Mouse (Mus musculus) midbrain, embryonic 16.5 days (tissue): ENCODE data around the gene Adamts1. TPM values are rescaled to one million over a fixed set of nuclear protein-coding genes. Genes with fewer than 3 reads are reported as not detected.

Experiments used
- ATAC-seq: fragments of 200-750 bp; cut with Nextera tagmentation; 2 replicates; pipeline ENCODE4 v1.8.0; 2017; ENCODE audit warnings: moderate TSS enrichment
- H3K27ac ChIP-seq: fragments of 300-500 bp; sonication (generic); 2 replicates; pipeline ENCODE4 v1.5.1; 2014; ENCODE audit warnings: mild to moderate bottlenecking, low read length, mixed read lengths
- H3K27me3 ChIP-seq: fragments of 300-500 bp; sonication (generic); 2 replicates; pipeline ENCODE4 v1.6.1; 2014; ENCODE audit warnings: low read depth, low read length, mixed read lengths; ENCODE audit not compliant: control insufficient read depth, insufficient read depth
- H3K36me3 ChIP-seq: fragments of 300-500 bp; sonication (generic); 2 replicates; pipeline ENCODE4 v1.6.1; 2014; ENCODE audit warnings: mild to moderate bottlenecking, low read length, moderate library complexity, mixed read lengths; ENCODE audit not compliant: control insufficient read depth, insufficient read depth
- H3K4me1 ChIP-seq: fragments of 300-500 bp; sonication (generic); 2 replicates; pipeline ENCODE4 v1.6.1; 2014; ENCODE audit warnings: mild to moderate bottlenecking, low read length, mixed read lengths; ENCODE audit not compliant: control insufficient read depth, insufficient read depth
- H3K4me2 ChIP-seq: fragments of 300-500 bp; sonication (generic); 2 replicates; pipeline ENCODE4 v1.6.1; 2014; ENCODE audit warnings: mild to moderate bottlenecking, low read length, mixed read lengths
- H3K4me3 ChIP-seq: fragments of 300-500 bp; sonication (generic); 2 replicates; pipeline ENCODE4 v1.5.1; 2014; ENCODE audit warnings: low read depth, mild to moderate bottlenecking, low read length, moderate library complexity, mixed read lengths
- H3K9ac ChIP-seq: fragments of 300-500 bp; sonication (generic); 2 replicates; pipeline ENCODE4 v1.6.1; 2014; ENCODE audit warnings: low read depth, low read length, mixed read lengths
- H3K9me3 ChIP-seq: fragments of 300-500 bp; sonication (generic); replicated peaks from 2 replicates; pipeline ENCODE4 v1.6.1; 2014; ENCODE audit warnings: mild to moderate bottlenecking, low read length, mixed read lengths; ENCODE audit not compliant: control insufficient read depth, poor library complexity, severe bottlenecking
- WGBS: fragments of 180-500 bp; shearing (Covaris S2); extraction: QIAGEN DNeasy Blood & Tissue Kit; methylation state at CpG from one replicate; pipeline ENCODE4 v1.1.7; 2014; 5-methylcytosine and 5-hydroxymethylcytosine counted together
- polyA plus RNA-seq: library from polyadenylated mRNA; unstranded; fragments of >200 nt; fragmentation: Nextera tagmentation; extraction: Ambion mirVana; gene quantifications from 2 replicates; pipeline ENCODE4 v1.2.1, GENCODE M21; 2015

Adamts1 gene
- polyA plus RNA-seq, 1 experiment from 2014 or later, result 6.1 TPM

DNA sequence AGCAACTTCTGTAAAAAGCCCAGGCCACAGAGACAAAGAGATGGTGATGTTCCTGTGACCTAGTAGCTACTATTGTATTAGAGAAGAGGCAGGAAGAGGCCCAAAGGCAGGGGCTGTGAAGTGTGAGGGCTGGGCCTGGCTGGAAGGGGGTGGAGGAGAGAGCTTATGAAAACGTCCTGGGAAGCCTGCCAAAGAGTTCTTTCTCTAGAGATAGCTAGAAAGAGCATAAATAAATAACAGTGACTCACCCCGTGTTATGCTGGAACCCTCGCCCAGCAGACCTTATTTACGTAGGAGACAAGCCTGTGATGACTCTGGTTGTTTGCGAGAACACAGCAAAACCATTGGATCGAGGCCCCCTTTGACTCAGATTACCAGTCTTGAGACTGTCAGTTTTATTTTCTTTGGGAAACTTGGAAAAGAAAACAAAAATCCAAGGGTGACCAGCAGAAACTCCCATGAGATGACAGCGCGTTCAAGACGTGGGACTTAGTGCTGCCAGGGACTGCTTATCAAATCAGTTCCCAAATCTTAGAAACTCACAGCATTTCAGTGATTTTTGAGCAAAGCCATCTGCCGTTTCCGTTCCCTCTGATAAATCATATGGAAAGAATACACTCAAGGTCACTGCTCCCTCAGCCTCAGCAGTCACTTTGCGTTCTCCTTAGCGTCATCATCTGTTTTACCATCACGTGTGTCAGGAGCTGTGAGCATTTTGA, 46.7 kb downstream of the Adamts1 start:
- no peak overlapping the region for H3K27ac ChIP-seq
- no peak overlapping the region for H3K4me2 ChIP-seq
- H3K36me3 ChIP-seq, result no peaks in the 10 kb centered on the region
- peak; percentile 68 for ATAC-seq
- WGBS, result 61% methylated on average over 14 of the region's 14 CpGs
- H3K27me3 ChIP-seq, result no peaks in the 10 kb centered on the region
- H3K4me3 ChIP-seq, result no peak overlapping the region
- H3K9ac ChIP-seq, result no peak overlapping the region
- H3K9me3 ChIP-seq, result no peaks in the 10 kb centered on the region
- H3K4me1 ChIP-seq, result no peaks in the 10 kb centered on the region

- ATAC-seq, result no peak
- Histone ChIP-seq H3K36me3 (no peaks in the 10 kb centered on the region), H3K4me2 (no peak overlapping the region), H3K9ac (no peak overlapping the region), H3K4me3 (no peak overlapping the region), H3K9me3 (no peaks in the 10 kb centered on the region), H3K4me1 (no peaks in the 10 kb centered on the region), H3K27me3 (no peaks in the 10 kb centered on the region), H3K27ac (no peak overlapping the region)
- WGBS, result 50% methylated on average over 6 of the region's 6 CpGs
These were observed 53.6 kb downstream of the Adamts1 start for GRCm38 (mm10) chr16:85749335-85749734.

DNA sequence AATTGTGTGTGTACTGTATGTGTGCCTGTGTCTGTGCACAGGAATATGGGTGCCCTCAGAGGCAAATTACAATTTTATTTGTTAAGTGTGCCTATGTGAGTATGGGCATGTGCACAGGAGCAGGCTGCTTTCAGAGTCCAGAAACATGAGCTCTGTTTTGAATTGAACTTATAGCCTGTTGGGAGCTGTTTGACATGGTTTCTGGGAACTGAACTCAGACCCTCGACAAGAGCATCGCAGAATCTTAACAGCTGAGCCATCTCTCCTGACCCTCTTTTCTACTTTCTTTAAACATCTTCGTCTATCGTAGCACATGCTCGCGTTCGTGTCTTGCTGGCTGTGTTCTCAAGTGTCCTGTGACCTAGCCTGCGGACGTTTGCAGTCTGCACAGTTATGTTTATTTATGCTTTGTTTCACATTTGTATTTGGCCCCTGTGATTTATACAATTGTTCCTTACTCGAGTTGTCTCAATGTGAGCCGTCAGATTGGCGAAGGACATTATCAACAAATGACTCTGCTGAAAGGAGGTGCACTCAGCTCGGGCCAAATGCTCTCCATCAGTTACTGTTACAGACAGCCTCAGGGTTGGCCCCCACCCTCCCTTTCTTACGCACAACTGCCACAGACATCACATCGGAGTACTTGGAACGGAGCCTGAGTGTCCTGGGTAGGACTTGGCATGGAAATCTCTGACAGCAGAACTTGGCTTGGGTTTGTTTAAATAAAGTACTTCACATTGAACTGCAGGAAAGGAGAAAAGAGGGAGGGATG, 55.1 kb downstream of the Adamts1 start:
- 67% methylated on average over 16 of the region's 16 CpGs for WGBS
- Histone ChIP-seq H3K9me3 (no peaks in the 10 kb centered on the region), H3K4me2 (peak overlapping the region; percentile 12; the same call in 1 of the 2 replicates), H3K27ac (no peak overlapping the region), H3K27me3 (no peaks in the 10 kb centered on the region), H3K4me3 (no peak overlapping the region), H3K36me3 (no peaks in the 10 kb centered on the region), H3K4me1 (no peaks in the 10 kb centered on the region), H3K9ac (no peak overlapping the region)
- ATAC-seq, result peak; percentile 86

DNA sequence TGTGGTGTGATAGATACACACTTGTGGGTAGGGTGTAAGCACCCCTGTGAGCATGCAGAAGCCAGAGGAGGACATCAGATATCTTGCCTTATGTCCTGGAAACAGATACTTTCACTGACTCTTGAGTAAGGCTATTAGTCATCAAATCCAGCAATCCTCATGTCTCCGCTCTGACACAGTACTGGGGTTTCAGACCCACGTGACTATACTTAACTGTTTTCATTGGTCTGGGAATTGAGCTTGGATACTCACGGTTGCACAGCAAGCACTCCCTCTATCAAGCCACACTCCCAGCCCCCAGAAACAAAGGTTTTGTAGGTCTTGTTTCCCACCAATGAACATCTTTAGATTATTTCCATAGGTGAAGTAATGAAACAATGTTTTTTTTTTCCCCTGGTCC, 56.5 kb downstream of the Adamts1 start:
- H3K4me1 ChIP-seq, result no peaks in the 10 kb centered on the region
- no peak overlapping the region for H3K9ac ChIP-seq
- H3K4me3 ChIP-seq, result no peak overlapping the region
- ATAC-seq, result no peak
- H3K9me3 ChIP-seq, result no peaks in the 10 kb centered on the region
- no peak overlapping the region for H3K4me2 ChIP-seq
- H3K27me3 ChIP-seq, result no peaks in the 10 kb centered on the region
- no peak overlapping the region for H3K27ac ChIP-seq
- H3K36me3 ChIP-seq, result no peaks in the 10 kb centered on the region
- 84% methylated on average over 3 of the region's 3 CpGs for WGBS

Other genes with a start within 250 kb of the Adamts1 start
- 1.8 and 2.7 TPM in 2 replicates for gene Cyyr1, start 249.7 kb downstream of the Adamts1 start, polyA plus RNA-seq
- gene Adamts5, start 98.7 kb upstream of the Adamts1 start, polyA plus RNA-seq, result 2.1 and 2.4 TPM in 2 replicates